Mouse (Mus musculus) myocyte (in vitro differentiated cells): ENCODE data around the gene Phb.

Source experiments
- CEBPB ChIP-seq: IDR thresholded peaks from 2 replicates; pipeline ENCODE4 v1.6.1; 2011; ENCODE audit warnings: mild to moderate bottlenecking, moderate library complexity; ENCODE audit not compliant: poor library complexity, insufficient read depth, severe bottlenecking
- E2F4 ChIP-seq: IDR thresholded peaks from one replicate; pipeline ENCODE4 v1.6.1; 2011; ENCODE audit warnings: mild to moderate bottlenecking, control low read depth, moderate library complexity; ENCODE audit not compliant: insufficient read depth
- MAX ChIP-seq: IDR thresholded peaks from one replicate; pipeline ENCODE4 v1.6.1; 2011; ENCODE audit warnings: low read depth, mild to moderate bottlenecking, control low read depth
- MYOD1 ChIP-seq, 3 experiments: IDR thresholded peaks; one replicate each; pipeline ENCODE4 v1.6.1; 2011; ENCODE audit warnings: control low read depth in 2 of 3, low read depth in 2 of 3, mild to moderate bottlenecking in 2 of 3, moderate library complexity in 1 of 3; ENCODE audit not compliant: insufficient read length in 2 of 3, control insufficient read depth in 1 of 3
- MYOG ChIP-seq, 3 experiments: IDR thresholded peaks; one replicate each; pipeline ENCODE4 v1.6.1; 2011; ENCODE audit warnings: control low read depth in 2 of 3, low read depth in 2 of 3, mild to moderate bottlenecking in 2 of 3; ENCODE audit not compliant: insufficient read length in 2 of 3, control insufficient read depth in 1 of 3, insufficient read depth in 1 of 3
- POLR2A ChIP-seq: IDR thresholded peaks from one replicate; pipeline ENCODE4 v1.6.1; 2011; ENCODE audit warnings: low read depth, mild to moderate bottlenecking, control low read depth, moderate library complexity; ENCODE audit not compliant: insufficient read length
- POLR2AphosphoS2 ChIP-seq: IDR thresholded peaks from one replicate; pipeline ENCODE4 v1.6.1; 2011; ENCODE audit warnings: low read depth, control low read depth; ENCODE audit not compliant: insufficient read length
- SRF ChIP-seq: IDR thresholded peaks from one replicate; pipeline ENCODE4 v1.6.1; 2011; ENCODE audit warnings: low read depth; ENCODE audit not compliant: control insufficient read depth, insufficient read length
- TCF12 ChIP-seq: IDR thresholded peaks from one replicate; pipeline ENCODE4 v1.6.1; 2011; ENCODE audit warnings: mild to moderate bottlenecking, control low read depth; ENCODE audit not compliant: poor library complexity, insufficient read depth, severe bottlenecking
- USF1 ChIP-seq: IDR thresholded peaks from one replicate; pipeline ENCODE4 v1.6.1; 2011; ENCODE audit warnings: low read depth, mild to moderate bottlenecking, control low read depth, moderate library complexity

DNA sequence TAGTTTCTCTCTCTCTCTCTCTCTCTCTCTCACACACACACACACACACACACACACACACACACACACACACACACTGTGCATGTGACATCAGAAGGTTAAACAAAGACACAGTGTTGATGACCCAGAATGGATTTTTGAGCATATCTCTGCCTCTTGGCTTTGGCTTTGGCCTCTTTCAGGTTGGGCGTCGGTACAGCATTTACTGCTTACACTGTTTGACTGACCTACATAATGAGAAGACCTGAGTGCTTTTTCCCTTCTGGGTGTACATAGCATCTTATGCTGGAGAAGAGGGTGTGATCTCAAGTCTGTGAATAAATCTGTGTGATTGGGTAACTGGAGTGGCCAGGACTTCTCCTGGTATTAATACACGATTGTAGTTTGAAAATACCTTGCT is 52.6 kb downstream of the Phb start:
- TF ChIP-seq CEBPB (no peak), POLR2A (no peak), SRF (no peak), MAX (no peak), USF1 (no peak), MYOD1 (IDR thresholded peaks at IDR 0.05; ENCODE audit: control insufficient read depth in 1 of 3, insufficient read length in 2 of 3, low read depth in 2 of 3) (no peak), MYOG (IDR thresholded peaks at IDR 0.05; ENCODE audit: control insufficient read depth in 1 of 3, insufficient read depth in 1 of 3, insufficient read length in 2 of 3, low read depth in 2 of 3) (no peak), E2F4 (no peak), POLR2AphosphoS2 (no peak), TCF12 (no peak)
